Mouse (Mus musculus): ENCODE data around the gene Tmod3. TPM values are rescaled to one million over a fixed set of nuclear protein-coding genes. Genes with fewer than 3 reads are reported as not detected.

Gene Tmod3
- polyA plus RNA-seq, 2 experiments: 9.1 to 23.8 TPM

GRCm38 (mm10) chr9:75453994-75454393 is 105.5 kb downstream of the Tmod3 start:
- DNase-seq (ENCODE audit: low read depth in 3 of 3, low spot score in 3 of 3) (no peak), ATAC-seq (ENCODE audit: insufficient read depth) (no peak)
- no peaks in the 10 kb centered on the region for H3K27me3 ChIP-seq (ENCODE audit: control insufficient read depth, insufficient read depth, low read length)
- H3K9me3 ChIP-seq (ENCODE audit: control insufficient read depth, low read length): no peaks in the 10 kb centered on the region
- peaks cover 50% of the 10 kb centered on the region for H3K36me3 ChIP-seq (replicated peaks; ENCODE audit: control insufficient read depth, insufficient read depth, low read depth)
- no peak overlapping the region for H3K9ac ChIP-seq (replicated peaks)
- H3K4me1 ChIP-seq (replicated peaks; ENCODE audit: control insufficient read depth in 2 of 2, insufficient read depth in 2 of 2, low read length in 1 of 2): no peaks in the 10 kb centered on the region
- no peak overlapping the region for H3K27ac ChIP-seq
- TF ChIP-seq EP300 (IDR thresholded peaks at IDR 0.05; ENCODE audit: low read depth) (no peak), CTCF (IDR thresholded peaks at IDR 0.05; ENCODE audit: low read depth) (no peak)
- no peak overlapping the region for H3K4me2 ChIP-seq (ENCODE audit: low read depth)
- 67% methylated on average over 2 of the region's 2 CpGs for WGBS (ENCODE audit: insufficient replicate concordance)
- H3K4me3 ChIP-seq (ENCODE audit: insufficient read depth in 1 of 2, low read depth in 2 of 2, low read length in 2 of 2): no peak overlapping the region

GRCm38 (mm10) chr9:75448021-75448420 is 111.4 kb downstream of the Tmod3 start:
- ATAC-seq (ENCODE audit: insufficient read depth) (no peak), DNase-seq (ENCODE audit: low read depth in 3 of 3, low spot score in 3 of 3) (no peak)
- Histone ChIP-seq H3K9ac (replicated peaks) (no peak overlapping the region), H3K4me3 (ENCODE audit: insufficient read depth in 1 of 2, low read depth in 2 of 2, low read length in 2 of 2) (no peak overlapping the region), H3K27me3 (ENCODE audit: control insufficient read depth, insufficient read depth, low read length) (no peaks in the 10 kb centered on the region), H3K9me3 (ENCODE audit: control insufficient read depth, low read length) (no peaks in the 10 kb centered on the region), H3K27ac (no peak overlapping the region), H3K4me2 (ENCODE audit: low read depth) (no peak overlapping the region), H3K36me3 (replicated peaks; ENCODE audit: control insufficient read depth, insufficient read depth, low read depth) (peaks cover 20% of the 10 kb centered on the region), H3K4me1 (replicated peaks; ENCODE audit: control insufficient read depth in 2 of 2, insufficient read depth in 2 of 2, low read length in 1 of 2) (no peaks in the 10 kb centered on the region; a peak in 1 of 4 replicates)
- TF ChIP-seq CTCF (IDR thresholded peaks at IDR 0.05; ENCODE audit: low read depth): no peak
- TF ChIP-seq EP300 (IDR thresholded peaks at IDR 0.05; ENCODE audit: low read depth): no peak
- WGBS (ENCODE audit: insufficient replicate concordance): 76% methylated on average over 3 of the region's 3 CpGs

Other genes starting within 250 kb of the Tmod3 start
- gene Bcl2l10, start 211.9 kb downstream of the Tmod3 start, polyA plus RNA-seq (2012; rRNA removed): not detected in 2 replicates
- gene Bcl2l10, start 211.9 kb downstream of the Tmod3 start, polyA plus RNA-seq (2014; fragmentation: Nextera tagmentation; extraction: Ambion mirVana): not detected in 2 replicates
- 7.7 and 9.3 TPM in 2 replicates for gene Mapk6, start 149.7 kb downstream of the Tmod3 start, polyA plus RNA-seq (2012; rRNA removed)
- 17.1 and 20.2 TPM in 2 replicates for gene Mapk6, start 149.7 kb downstream of the Tmod3 start, polyA plus RNA-seq (2014; fragmentation: Nextera tagmentation; extraction: Ambion mirVana)
- gene Leo1, start 118.1 kb downstream of the Tmod3 start, polyA plus RNA-seq (2012; rRNA removed): 4.5 and 8.2 TPM in 2 replicates
- 10.8 and 14.1 TPM in 2 replicates for gene Leo1, start 118.1 kb downstream of the Tmod3 start, polyA plus RNA-seq (2014; fragmentation: Nextera tagmentation; extraction: Ambion mirVana)
- gene Tmod2, start 51.7 kb upstream of the Tmod3 start, polyA plus RNA-seq (2012; rRNA removed): 0.03 and 0.04 TPM in 2 replicates
- 0.04 and 0.05 TPM in 2 replicates for gene Tmod2, start 51.7 kb upstream of the Tmod3 start, polyA plus RNA-seq (2014; fragmentation: Nextera tagmentation; extraction: Ambion mirVana)
- 1.0 and 1.3 TPM in 2 replicates for gene Lysmd2, start 66.1 kb upstream of the Tmod3 start, polyA plus RNA-seq (2012; rRNA removed)
- 2.1 and 2.8 TPM in 2 replicates for gene Lysmd2, start 66.1 kb upstream of the Tmod3 start, polyA plus RNA-seq (2014; fragmentation: Nextera tagmentation; extraction: Ambion mirVana)
- gene Scg3, start 124.4 kb upstream of the Tmod3 start, polyA plus RNA-seq (2012; rRNA removed): not detected in 2 replicates
- gene Scg3, start 124.4 kb upstream of the Tmod3 start, polyA plus RNA-seq (2014; fragmentation: Nextera tagmentation; extraction: Ambion mirVana): 0.04 TPM in 1 of 2 replicates, not detected in the other
- 0.94 and 1.7 TPM in 2 replicates for gene Bmp5, start 215.7 kb upstream of the Tmod3 start, polyA plus RNA-seq (2012; rRNA removed)
- gene Bmp5, start 215.7 kb upstream of the Tmod3 start, polyA plus RNA-seq (2014; fragmentation: Nextera tagmentation; extraction: Ambion mirVana): 1.2 and 1.3 TPM in 2 replicates

Data from liver, embryonic 14.5 days (tissue).